Comparison of ENCODE assay signal across 21 mouse cellular contexts in the genomic region with DNA sequence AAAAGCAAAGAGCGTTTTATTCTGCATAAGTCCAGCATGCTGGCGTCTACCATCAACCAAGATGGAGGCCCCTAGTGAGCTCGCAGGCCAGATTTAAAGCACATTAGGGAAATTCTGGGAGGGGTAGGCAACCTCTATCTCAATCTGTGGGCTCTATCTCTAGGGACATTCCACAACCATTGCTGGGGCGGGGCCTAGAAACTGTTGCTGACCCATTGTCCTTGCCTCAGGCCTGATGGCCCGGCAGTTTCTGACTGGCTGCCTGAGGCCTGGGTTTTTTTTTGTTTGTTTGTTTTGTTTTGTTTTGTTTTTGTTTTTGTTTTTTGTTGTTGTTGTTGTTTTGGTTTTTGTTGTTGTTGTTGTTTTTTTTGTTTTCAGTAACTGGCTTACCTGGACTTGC.
"Had no signal": no experiment of that assay in that cellular context is flagged by ENCODE, and none has a peak within 500 bp of the region (broad histone marks: within the 10 kb centered on the region; RNA-seq: fewer than 3 reads in every experiment).

No protein-coding gene starts in this region.

- H3K4me3 ChIP-seq: layer of hippocampus, adult 2 months; left cerebral cortex, adult 2 months; liver, embryonic 13.5 days; midbrain, embryonic 12.5 days; midbrain, embryonic 15.5 days; neural tube, embryonic 12.5 days; neural tube, embryonic 15.5 days had no signal

- H3K9ac ChIP-seq: liver, embryonic 13.5 days; midbrain, embryonic 12.5 days; midbrain, embryonic 15.5 days; neural tube, embryonic 12.5 days; neural tube, embryonic 15.5 days had no signal

- H3K27ac ChIP-seq: kidney, postnatal 0 days; left cerebral cortex, adult 2 months; liver, embryonic 13.5 days; midbrain, embryonic 12.5 days; midbrain, embryonic 15.5 days; neural tube, embryonic 12.5 days; neural tube, embryonic 15.5 days; stomach, postnatal 0 days had no signal

- H3K9me3 ChIP-seq: liver, embryonic 13.5 days; midbrain, embryonic 12.5 days; midbrain, embryonic 15.5 days; neural tube, embryonic 12.5 days; neural tube, embryonic 15.5 days had no signal

- H3K27me3 ChIP-seq: midbrain, embryonic 12.5 days; midbrain, embryonic 15.5 days; neural tube, embryonic 12.5 days; neural tube, embryonic 15.5 days had no signal

- H3K4me1 ChIP-seq: midbrain, embryonic 15.5 days; neural tube, embryonic 15.5 days had no signal

- DNase-seq: kidney, postnatal 25 days; layer of hippocampus, adult 9-11 months; layer of hippocampus, postnatal 36 days; liver, embryonic 13.5 days; lung, adult 2 months; lung, postnatal 14 days; lung, postnatal 4 days; right cerebral cortex, adult 18-20 months; right cerebral cortex, postnatal 14 days; right cerebral cortex, postnatal 4 days; thymus, adult 2 months; thymus, postnatal 14 days; thymus, postnatal 4 days had no signal

- H3K36me3 ChIP-seq: liver, embryonic 13.5 days; midbrain, embryonic 12.5 days; midbrain, embryonic 15.5 days; neural tube, embryonic 12.5 days; neural tube, embryonic 15.5 days had no signal
